Mouse (Mus musculus) hindbrain, embryonic 10.5 days (tissue): Measurements from ENCODE around the gene Ppig. TPM values are rescaled to one million over a fixed set of nuclear protein-coding genes. Genes with fewer than 3 reads are reported as not detected.
"Not testable (repeated sequence)": the region's sequence is repeated elsewhere in the genome, so short reads cannot be mapped to it uniquely, and the experiment has no call there.

Experiments used
- DNase-seq: peaks from one replicate; pipeline ENCODE4 v3.0.0-alpha.2; 2017; ENCODE audit warnings: low spot score
- H3K27ac ChIP-seq: fragments of 300-500 bp; sonication (generic); 2 replicates; pipeline ENCODE4 v1.5.1; 2016; ENCODE audit warnings: mild to moderate bottlenecking, moderate library complexity
- H3K27me3 ChIP-seq: fragments of 300-500 bp; sonication (generic); 2 replicates; pipeline ENCODE4 v1.6.1; 2016; ENCODE audit warnings: mild to moderate bottlenecking; ENCODE audit not compliant: poor library complexity, insufficient read depth, severe bottlenecking
- H3K36me3 ChIP-seq: fragments of 300-500 bp; sonication (generic); 2 replicates; pipeline ENCODE4 v1.6.1; 2016; ENCODE audit warnings: mild to moderate bottlenecking, moderate library complexity
- H3K4me1 ChIP-seq: fragments of 300-500 bp; sonication (generic); replicated peaks from 2 replicates; pipeline ENCODE4 v1.6.1; 2016; ENCODE audit warnings: mild to moderate bottlenecking
- H3K4me3 ChIP-seq: fragments of 300-500 bp; sonication (generic); 2 replicates; pipeline ENCODE4 v1.5.1; 2016; ENCODE audit warnings: mild to moderate bottlenecking, moderate library complexity
- H3K9me3 ChIP-seq: fragments of 300-500 bp; sonication (generic); 2 replicates; pipeline ENCODE4 v1.6.1; 2016; ENCODE audit warnings: mild to moderate bottlenecking, moderate library complexity
- WGBS: fragments of 180-500 bp; shearing (Covaris S2); methylation state at CpG from one replicate; pipeline ENCODE4 v1.1.7; 2016; 5-methylcytosine and 5-hydroxymethylcytosine counted together
- polyA plus RNA-seq: library from polyadenylated mRNA; unstranded; fragments of >200 nt; fragmentation: Nextera tagmentation; extraction: Ambion mirVana; gene quantifications from 2 replicates; pipeline ENCODE4 v1.2.1, GENCODE M21; 2016

Ppig gene
- polyA plus RNA-seq = 78.0 and 128 TPM in 2 replicates

DNA sequence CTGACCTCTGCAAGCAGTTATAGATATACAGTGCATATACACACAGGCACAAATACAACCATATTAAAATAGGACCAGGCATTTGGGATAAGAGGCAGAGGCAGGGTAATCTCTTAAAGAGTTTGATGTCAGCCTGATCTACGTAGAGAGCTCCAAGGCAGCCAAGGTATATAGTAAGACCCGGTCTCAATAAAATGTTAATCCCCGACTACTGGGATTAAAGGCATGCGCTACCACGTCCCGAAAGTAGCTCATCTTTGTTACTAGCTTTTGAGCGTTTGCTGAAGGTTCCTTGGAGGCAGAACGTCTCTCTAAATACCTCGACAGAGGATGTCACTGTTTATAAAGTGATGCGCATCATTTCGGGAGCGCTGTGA, at the start of gene Ppig:
TSS of gene Ppig (plus strand) at position 273 of the 377 bp plus-strand sequence.
- WGBS = 5% methylated on average over 12 of the region's 12 CpGs
- H3K36me3 ChIP-seq = no peaks in the 10 kb centered on the region
- peaks cover 15% of the 10 kb centered on the region for H3K4me1 ChIP-seq
- peak within 1 kb of the TSS; percentile 89 for H3K4me3 ChIP-seq
- peak within 1 kb of the TSS; percentile 96 for H3K27ac ChIP-seq
- no peak for DNase-seq
- H3K9me3 ChIP-seq = no peaks in the 10 kb centered on the region
- no peaks in the 10 kb centered on the region for H3K27me3 ChIP-seq

DNA sequence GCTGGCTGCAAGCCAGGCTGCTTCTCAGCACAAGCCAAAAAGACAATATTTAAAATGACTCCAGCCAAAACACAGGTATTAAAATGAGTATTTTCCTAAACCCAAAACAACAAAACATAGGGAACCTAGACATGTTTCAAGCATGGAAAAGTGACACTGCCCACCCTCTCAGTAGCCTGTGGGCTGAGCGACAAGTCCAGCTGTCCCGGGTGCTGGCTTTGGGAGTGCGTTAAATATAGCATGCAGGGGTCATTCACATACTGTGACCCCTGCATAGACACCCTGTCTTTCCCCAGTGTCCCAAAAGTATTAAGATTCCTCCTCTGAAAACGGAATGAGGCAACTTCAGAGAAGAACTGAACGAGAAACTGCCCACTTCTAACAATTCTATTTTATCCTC, 48.6 kb upstream of the Ppig start:
- Histone ChIP-seq H3K27ac (no peak overlapping the region), H3K9me3 (no peaks in the 10 kb centered on the region), H3K36me3 (0 out of 2 replicates have a peak, but pooled peaks cover 7% of the 10 kb centered on the region), H3K4me1 (peaks cover 5% of the 10 kb centered on the region; the same call in 1 of the 2 replicates), H3K27me3 (no peaks in the 10 kb centered on the region), H3K4me3 (no peak overlapping the region)
- no peak for DNase-seq
- 78% methylated on average over 5 of the region's 5 CpGs for WGBS

DNA sequence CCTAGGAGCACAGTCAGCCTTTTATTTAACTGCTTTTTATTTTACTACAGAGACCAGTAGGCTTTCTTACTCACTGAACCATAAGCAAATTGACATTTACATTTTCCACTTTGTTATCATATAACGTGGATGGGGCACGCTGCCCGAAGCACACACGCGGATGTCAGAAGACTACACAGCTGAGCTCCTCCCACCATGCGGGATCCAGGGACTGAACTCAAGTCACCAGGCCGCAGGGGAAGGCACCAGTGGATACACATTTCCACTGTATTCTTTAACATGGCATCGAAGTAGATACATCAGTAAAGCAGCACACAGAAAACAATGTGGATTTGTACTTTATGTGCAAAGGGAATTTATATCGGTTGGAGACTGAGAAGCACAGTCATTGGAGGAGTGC, 47.1 kb upstream of the Ppig start:
- H3K27ac ChIP-seq = no peak overlapping the region

DNA sequence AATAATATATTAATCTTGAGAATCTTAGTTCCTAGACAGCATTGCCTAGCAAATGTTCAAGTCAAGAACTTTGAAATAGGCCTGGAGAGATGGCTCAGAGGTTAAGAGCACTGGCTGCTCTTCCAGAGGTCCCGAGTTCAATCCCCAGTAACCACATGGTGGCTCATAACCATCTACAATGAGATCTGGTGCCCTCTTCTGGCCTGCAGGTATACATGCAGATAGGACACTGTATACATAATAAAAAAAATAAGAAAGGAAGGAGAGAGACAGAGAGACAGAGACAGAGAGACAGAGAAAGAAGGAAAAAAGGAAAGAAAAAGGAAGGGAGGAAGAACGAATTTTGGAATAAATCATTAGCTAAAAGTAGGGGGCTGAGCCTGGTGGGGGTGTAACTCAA, 45.6 kb upstream of the Ppig start:
- Histone ChIP-seq H3K27ac (no peak overlapping the region), H3K4me3 (no peak overlapping the region), H3K4me1 (peaks cover 5% of the 10 kb centered on the region; the same call in 1 of the 2 replicates), H3K9me3 (no peaks in the 10 kb centered on the region), H3K27me3 (no peaks in the 10 kb centered on the region), H3K36me3 (peaks cover 9% of the 10 kb centered on the region)
- 58% methylated on average over 2 of the region's 2 CpGs for WGBS
- DNase-seq = no peak

More for the DNA sequence above, 47.1 kb upstream of the Ppig start:
- DNase-seq = no peak
- Histone ChIP-seq H3K36me3 (peaks cover 12% of the 10 kb centered on the region), H3K27me3 (no peaks in the 10 kb centered on the region), H3K4me3 (no peak overlapping the region), H3K4me1 (peaks cover 5% of the 10 kb centered on the region; the same call in 1 of the 2 replicates), H3K9me3 (no peaks in the 10 kb centered on the region)
- 83% methylated on average over 9 of the region's 9 CpGs for WGBS

DNA sequence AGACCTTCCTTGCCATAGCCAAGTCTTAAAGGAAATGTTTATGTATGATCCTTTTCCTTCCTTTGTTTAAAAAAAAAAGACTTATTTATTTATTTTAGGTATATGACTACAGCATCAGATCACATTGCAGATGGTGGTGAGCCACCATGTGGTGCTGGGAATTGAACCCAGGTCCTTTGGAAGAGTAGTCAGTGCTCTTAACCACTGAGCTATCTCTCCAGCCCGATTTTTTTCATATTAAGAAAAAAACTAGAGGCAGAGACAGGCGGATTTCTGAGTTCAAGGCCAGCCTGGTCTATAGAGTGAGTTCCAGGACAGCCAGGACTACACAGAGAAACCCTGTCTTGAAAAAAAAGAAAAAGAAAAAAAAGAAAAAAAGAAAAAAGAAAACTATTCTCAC, 45.1 kb upstream of the Ppig start:
- not testable (repeated sequence) for H3K4me3 ChIP-seq, H3K27me3 ChIP-seq, H3K27ac ChIP-seq, H3K36me3 ChIP-seq, DNase-seq, H3K9me3 ChIP-seq, H3K4me1 ChIP-seq
- WGBS = 92% methylated on average over 2 of the region's 2 CpGs

DNA sequence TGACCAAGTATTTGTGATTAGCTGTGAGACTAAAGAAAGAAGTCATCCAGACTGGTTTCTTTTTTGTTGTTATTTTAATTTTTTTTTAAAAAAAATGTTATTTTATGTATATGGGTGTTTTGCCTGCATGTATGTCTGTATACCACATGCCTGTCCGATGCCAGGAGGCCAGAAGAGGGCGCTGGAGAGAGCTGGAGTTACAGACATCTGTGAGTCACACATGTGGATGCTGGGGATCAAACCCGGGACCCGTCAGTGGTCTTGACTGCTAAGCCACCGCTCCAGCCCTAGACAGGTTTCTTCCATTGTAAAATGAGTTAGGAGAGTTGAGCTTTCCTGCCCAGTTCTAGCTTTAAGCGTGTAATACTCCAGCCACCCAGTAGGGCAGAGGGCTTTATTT, 42.4 kb upstream of the Ppig start:
- Histone ChIP-seq H3K9me3 (no peaks in the 10 kb centered on the region), H3K27ac (no peak overlapping the region), H3K36me3 (peaks cover 9% of the 10 kb centered on the region), H3K27me3 (no peaks in the 10 kb centered on the region), H3K4me3 (no peak overlapping the region), H3K4me1 (peaks cover 17% of the 10 kb centered on the region)
- WGBS = 70% methylated on average over 6 of the region's 6 CpGs
- no peak for DNase-seq

DNA sequence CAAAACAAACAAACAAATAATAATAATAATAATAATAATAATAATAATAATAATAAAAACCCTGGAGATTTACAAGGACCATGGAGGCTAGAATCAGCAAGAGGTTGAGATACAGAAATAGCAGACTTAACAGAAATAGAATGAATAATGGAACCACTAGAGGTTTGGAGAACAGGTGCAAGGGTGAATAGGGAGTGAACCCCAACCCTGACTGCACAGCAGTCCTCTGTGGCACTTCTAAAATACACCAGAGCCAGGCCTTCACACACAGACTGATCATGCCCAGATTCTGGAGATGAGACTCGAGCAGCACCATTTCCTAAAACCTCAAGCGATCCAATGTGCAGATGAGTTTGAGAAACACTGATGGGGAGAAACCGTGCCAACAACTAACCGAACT, 40.4 kb upstream of the Ppig start:
- Histone ChIP-seq H3K4me1 (peaks cover 17% of the 10 kb centered on the region), H3K9me3 (no peaks in the 10 kb centered on the region), H3K27me3 (no peaks in the 10 kb centered on the region), H3K4me3 (no peak overlapping the region), H3K36me3 (peaks cover 27% of the 10 kb centered on the region), H3K27ac (peak overlapping the region; percentile 66; the same call in 1 of the 2 replicates)
- 91% methylated on average over 4 of the region's 4 CpGs for WGBS
- DNase-seq = no peak

DNA sequence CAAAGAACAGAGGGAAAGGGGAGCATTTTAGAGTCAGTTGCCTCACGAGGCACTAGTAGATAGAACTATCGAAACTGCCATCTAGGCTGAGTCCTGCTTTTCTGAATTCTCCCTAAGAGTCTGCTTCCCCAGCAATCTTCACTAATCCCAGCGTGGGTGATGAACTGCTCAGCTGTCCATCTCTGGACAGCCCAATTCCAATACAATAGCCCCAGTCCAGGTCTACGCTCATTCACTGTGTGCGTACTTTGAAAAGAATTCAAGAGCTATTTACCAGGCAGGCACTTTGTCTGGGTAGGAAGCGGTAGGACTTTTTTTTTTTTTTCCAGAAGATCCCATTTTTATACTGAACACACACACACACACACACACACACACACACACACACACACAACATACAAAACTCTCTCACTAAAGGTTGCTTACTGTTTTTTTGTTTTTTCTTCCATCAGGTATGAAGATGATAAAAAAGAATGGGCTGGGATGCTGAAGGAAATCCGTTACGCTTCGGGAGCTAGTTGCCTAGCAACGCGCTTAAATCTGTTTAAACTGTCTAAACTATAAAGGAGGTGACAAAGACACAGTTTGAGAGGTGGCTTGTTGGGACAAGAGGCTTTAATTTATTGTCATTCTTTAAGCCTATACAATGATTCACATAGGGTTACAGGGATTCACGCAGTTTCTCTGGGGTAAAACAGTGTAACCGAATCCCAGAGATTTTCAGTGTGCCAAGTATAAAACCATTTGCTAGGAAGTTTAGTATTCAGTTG, 39.1 kb upstream of the Ppig start:
- Histone ChIP-seq H3K36me3 (peaks cover 40% of the 10 kb centered on the region), H3K4me1 (peaks cover 17% of the 10 kb centered on the region), H3K27me3 (no peaks in the 10 kb centered on the region), H3K9me3 (no peaks in the 10 kb centered on the region), H3K4me3 (no peak overlapping the region), H3K27ac (peak overlapping the region; percentile 66)
- 38% methylated on average over 13 of the region's 13 CpGs for WGBS
- DNase-seq = peak; percentile 35

DNA sequence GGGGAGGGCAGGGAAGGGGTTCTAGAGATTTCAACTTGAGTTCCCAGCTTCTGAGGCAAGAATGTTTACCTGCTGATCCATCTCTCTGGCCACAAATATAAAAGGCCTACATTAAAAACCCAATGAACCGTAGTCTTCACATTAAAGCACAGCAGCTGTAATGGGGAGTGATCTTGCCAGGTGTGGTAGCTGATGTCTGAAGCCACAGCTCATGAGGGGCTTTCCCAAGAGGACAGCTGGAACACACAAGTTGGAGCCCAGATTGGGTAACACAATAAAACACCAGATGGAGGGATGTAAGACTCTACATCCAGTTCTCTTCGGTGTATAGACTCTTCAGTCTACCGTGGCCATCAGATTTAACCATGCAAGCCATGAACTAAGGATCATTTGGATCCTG, 37.9 kb upstream of the Ppig start:
- Histone ChIP-seq H3K27ac (no peak overlapping the region), H3K4me3 (no peak overlapping the region), H3K27me3 (no peaks in the 10 kb centered on the region), H3K9me3 (no peaks in the 10 kb centered on the region), H3K4me1 (peaks cover 17% of the 10 kb centered on the region), H3K36me3 (peaks cover 47% of the 10 kb centered on the region)
- 95% methylated on average over 3 of the region's 3 CpGs for WGBS
- no peak for DNase-seq

DNA sequence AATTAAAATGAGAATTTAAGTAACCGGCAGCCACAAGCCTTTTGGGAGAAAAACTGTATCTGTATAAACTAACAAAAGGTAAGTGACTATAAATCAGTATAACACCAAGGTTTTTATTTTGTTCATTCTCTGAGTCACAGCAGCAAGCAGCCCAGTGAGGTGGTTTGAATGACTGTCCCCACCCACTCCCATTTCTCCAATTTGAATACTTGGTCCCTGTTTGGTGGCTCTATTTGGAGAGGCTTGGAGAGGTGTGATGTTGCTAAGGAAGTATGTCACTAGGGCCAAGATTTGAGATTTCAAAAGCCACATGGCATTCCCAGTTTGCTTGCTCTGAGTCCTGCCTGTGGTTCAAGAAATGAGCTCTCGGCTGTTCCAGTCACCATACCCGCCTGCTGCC, 32.1 kb upstream of the Ppig start:
- Histone ChIP-seq H3K4me1 (no peaks in the 10 kb centered on the region), H3K27me3 (no peaks in the 10 kb centered on the region), H3K27ac (no peak overlapping the region), H3K36me3 (peaks cover 93% of the 10 kb centered on the region), H3K4me3 (no peak overlapping the region), H3K9me3 (0 out of 2 replicates have a peak, but pooled peaks cover 2% of the 10 kb centered on the region)
- no peak for DNase-seq
- 95% methylated on average over 3 of the region's 3 CpGs for WGBS

DNA sequence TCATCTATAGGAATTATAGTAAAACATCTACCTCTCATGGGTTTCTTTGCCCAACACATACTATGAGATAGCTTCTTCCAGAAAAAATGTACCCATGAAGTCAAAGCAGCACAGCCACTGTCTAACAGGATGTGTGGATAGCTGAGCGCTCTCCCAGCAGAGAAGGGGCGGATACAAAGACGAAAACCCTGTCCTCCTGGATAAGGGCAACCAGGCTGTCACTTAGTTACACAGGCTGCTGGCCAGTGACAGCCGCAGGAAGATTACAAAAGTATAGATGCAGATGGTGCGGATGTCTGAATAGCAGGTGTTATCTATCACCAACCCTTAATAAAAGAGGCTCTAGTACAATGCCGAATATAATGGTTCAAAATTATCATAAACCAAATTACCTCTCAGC, 31.5 kb upstream of the Ppig start:
- Histone ChIP-seq H3K36me3 (peaks cover 90% of the 10 kb centered on the region), H3K27ac (no peak overlapping the region), H3K9me3 (0 out of 2 replicates have a peak, but pooled peaks cover 2% of the 10 kb centered on the region), H3K27me3 (no peaks in the 10 kb centered on the region), H3K4me3 (no peak overlapping the region), H3K4me1 (no peaks in the 10 kb centered on the region)
- WGBS = 95% methylated on average over 6 of the region's 6 CpGs
- DNase-seq = no peak

DNA sequence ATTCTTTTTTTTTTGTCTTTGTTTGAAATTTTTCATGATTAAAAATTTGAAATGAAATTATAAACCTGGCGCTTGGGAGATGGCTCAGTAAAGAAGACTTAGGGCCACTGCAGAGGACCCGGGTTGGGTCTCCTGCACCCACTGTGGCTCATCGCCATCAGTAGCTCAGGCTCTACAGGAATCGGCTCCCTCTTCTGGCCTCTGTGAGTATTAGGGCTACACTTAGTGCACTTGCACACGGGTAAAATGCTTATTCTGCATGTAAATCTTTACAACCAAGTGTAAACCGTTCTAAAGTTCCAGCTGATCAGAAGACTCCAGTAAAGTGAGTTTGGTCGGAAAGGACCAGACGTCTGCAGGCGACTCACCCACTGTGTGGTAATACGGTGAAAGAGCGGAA, 28.8 kb upstream of the Ppig start:
- no peaks in the 10 kb centered on the region for H3K4me1 ChIP-seq
- no peak for DNase-seq
- WGBS = 94% methylated on average over 11 of the region's 11 CpGs
- no peaks in the 10 kb centered on the region for H3K27me3 ChIP-seq
- H3K27ac ChIP-seq = no peak overlapping the region
- H3K36me3 ChIP-seq = peaks cover 80% of the 10 kb centered on the region
- no peak overlapping the region for H3K4me3 ChIP-seq
- H3K9me3 ChIP-seq = 0 out of 2 replicates have a peak, but pooled peaks cover 2% of the 10 kb centered on the region

DNA sequence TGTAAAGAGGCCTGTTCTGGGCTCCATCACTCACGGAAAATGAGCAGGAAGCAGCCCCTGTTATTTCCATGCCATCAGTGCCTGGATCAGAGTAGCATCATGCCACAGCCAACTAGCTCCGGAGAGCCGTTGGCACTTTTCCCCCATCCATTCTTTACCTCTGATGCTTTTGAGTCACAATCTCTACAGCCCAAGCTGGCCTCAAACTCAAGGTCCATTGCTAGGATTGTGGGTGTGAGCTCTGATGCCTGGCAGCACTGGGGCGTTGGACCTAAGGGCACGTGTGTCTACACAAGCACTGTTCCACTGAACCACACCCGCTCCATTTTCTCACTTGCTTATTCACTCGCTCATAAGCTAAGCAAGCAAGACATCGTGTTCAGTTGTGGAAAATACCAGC, 21.9 kb upstream of the Ppig start:
- 97% methylated on average over 8 of the region's 8 CpGs for WGBS
- no peak for DNase-seq
- H3K4me1 ChIP-seq = no peaks in the 10 kb centered on the region
- no peak overlapping the region for H3K4me3 ChIP-seq
- H3K36me3 ChIP-seq = peaks cover 81% of the 10 kb centered on the region
- H3K9me3 ChIP-seq = no peaks in the 10 kb centered on the region
- H3K27ac ChIP-seq = no peak overlapping the region
- no peaks in the 10 kb centered on the region for H3K27me3 ChIP-seq
